Mouse (Mus musculus): ENCODE data around the gene Irf3. TPM values are rescaled to one million over a fixed set of nuclear protein-coding genes. Genes with fewer than 3 reads are reported as not detected.

Irf3 gene
- total RNA-seq, 2 experiments from 2014 or later = 128 to 131 TPM

Small RNAs within 50 kb of the gene (microRNA-seq; reads per million reads assigned to microRNA genes)
- 0.61 to 1.4 reads per million in 2 experiments for gene Mir7054 (ENCODE audit: borderline number of aligned reads in 2 of 2)

Other genes starting within 250 kb of the Irf3 start
- gene Vrk3, start 249.2 kb upstream of the Irf3 start, total RNA-seq (2021) = 10 to 100 TPM; 40.4 to 42.1 TPM
- gene Zfp473, start 246.6 kb upstream of the Irf3 start, total RNA-seq (2021) = under 1 TPM; 0.30 to 0.51 TPM
- 10 to 100 TPM; 48.5 to 52.7 TPM for gene Nup62, start 181.6 kb upstream of the Irf3 start, total RNA-seq (2021)
- 1 to 10 TPM; 1.6 to 2.6 TPM for gene Il4i1, start 181.3 kb upstream of the Irf3 start, total RNA-seq (2021)
- 100 to 1,000 TPM; 136 to 217 TPM for gene Atf5, start 181.0 kb upstream of the Irf3 start, total RNA-seq (2021)
- 100 to 1,000 TPM in 1 of 2 experiments, 10 to 100 TPM in 1; 86.3 to 128 TPM for gene Akt1s1, start 148.7 kb upstream of the Irf3 start, total RNA-seq (2021)
- 10 to 100 TPM; 48.1 to 60.2 TPM for gene Tbc1d17, start 148.6 kb upstream of the Irf3 start, total RNA-seq (2021)
- 10 to 100 TPM; 33.8 to 40.8 TPM for gene Pnkp, start 140.5 kb upstream of the Irf3 start, total RNA-seq (2021)
- 100 to 1,000 TPM; 232 to 253 TPM for gene Ptov1, start 127.9 kb upstream of the Irf3 start, total RNA-seq (2021)
- gene Med25, start 104.9 kb upstream of the Irf3 start, total RNA-seq (2021) = 10 to 100 TPM; 75.2 to 90.9 TPM
- gene Fuz, start 101.6 kb upstream of the Irf3 start, total RNA-seq (2021) = 10 to 100 TPM; 24.1 to 28.3 TPM
- gene Ap2a1, start 68.2 kb upstream of the Irf3 start, total RNA-seq (2021) = 10 to 100 TPM; 81.7 to 97.4 TPM
- gene Tsks, start 54.4 kb upstream of the Irf3 start, total RNA-seq (2021) = not detected
- gene Cpt1c, start 22.8 kb upstream of the Irf3 start, total RNA-seq (2021) = 10 to 100 TPM in 1 of 2 experiments, 1 to 10 TPM in 1; 9.3 to 12.8 TPM
- gene Prmt1, start 11.1 kb upstream of the Irf3 start, total RNA-seq (2021) = 100 to 1,000 TPM; 203 to 216 TPM
- 10 to 100 TPM; 13.9 to 14.2 TPM for gene Bcl2l12, start 1.1 kb downstream of the Irf3 start, total RNA-seq (2021)
- gene Scaf1, start 18.7 kb downstream of the Irf3 start, total RNA-seq (2021) = 10 to 100 TPM; 75.1 to 85.9 TPM
- gene Rras, start 20.3 kb downstream of the Irf3 start, total RNA-seq (2021) = 100 to 1,000 TPM in 1 of 2 experiments, 10 to 100 TPM in 1; 86.9 to 106 TPM
- gene Prr12, start 55.2 kb downstream of the Irf3 start, total RNA-seq (2021) = 10 to 100 TPM; 30.8 to 45.3 TPM
- 10 to 100 TPM; 44.3 to 46.8 TPM for gene Nosip, start 64.8 kb downstream of the Irf3 start, total RNA-seq (2021)
- 10 to 100 TPM; 14.9 to 28.3 TPM for gene Prrg2, start 65.0 kb downstream of the Irf3 start, total RNA-seq (2021)
- gene Rcn3, start 94.6 kb downstream of the Irf3 start, total RNA-seq (2021) = 10 to 100 TPM; 32.0 to 36.4 TPM
- gene Fcgrt, start 106.2 kb downstream of the Irf3 start, total RNA-seq (2021) = 100 to 1,000 TPM; 111 to 137 TPM
- 1,000 to 10,000 TPM; 1,173 to 1,310 TPM for gene Rps11, start 126.8 kb downstream of the Irf3 start, total RNA-seq (2021)
- 1,000 to 10,000 TPM; 1,445 to 1,619 TPM for gene Rpl13a, start 131.1 kb downstream of the Irf3 start, total RNA-seq (2021)
- not detected for gene Gm45713, start 138.6 kb downstream of the Irf3 start, total RNA-seq (2021)
- gene Flt3l, start 138.8 kb downstream of the Irf3 start, total RNA-seq (2021) = 10 to 100 TPM; 20.6 to 26.8 TPM
- 10 to 100 TPM; 57.3 to 58.6 TPM for gene Pih1d1, start 156.7 kb downstream of the Irf3 start, total RNA-seq (2021)
- gene Aldh16a1, start 156.9 kb downstream of the Irf3 start, total RNA-seq (2021) = 10 to 100 TPM; 58.4 to 68.5 TPM
- gene Slc17a7, start 166.3 kb downstream of the Irf3 start, total RNA-seq (2021) = under 1 TPM; 0.19 to 0.23 TPM
- not detected for gene Gfy, start 181.9 kb downstream of the Irf3 start, total RNA-seq (2021)
- gene Pth2, start 183.3 kb downstream of the Irf3 start, total RNA-seq (2021) = not detected
- gene Ccdc155, start 207.2 kb downstream of the Irf3 start, total RNA-seq (2021) = under 1 TPM in 1 of 2 experiments, not detected in 1; 0.29 TPM
- not detected for gene Dkkl1, start 214.5 kb downstream of the Irf3 start, total RNA-seq (2021)
- 10 to 100 TPM in 1 of 2 experiments, 1 to 10 TPM in 1; 8.5 to 11.7 TPM for gene Tead2, start 218.1 kb downstream of the Irf3 start, total RNA-seq (2021)
- gene Cd37, start 241.5 kb downstream of the Irf3 start, total RNA-seq (2021) = 1 to 10 TPM; 4.0 to 7.4 TPM
- gene Slc6a16, start 243.4 kb downstream of the Irf3 start, total RNA-seq (2021) = not detected

Data from adrenal gland, adult 18-20 months (tissue).